Mouse (Mus musculus): Measurements from ENCODE around the gene Polr2l.

Polr2l gene

GRCm38 (mm10) chr7:141484186-141485120 is 9.5 kb upstream of the Polr2l start:
- DNase-seq (ENCODE audit: low read depth), result no peak

GRCm38 (mm10) chr7:141483114-141483653 is 8.3 kb upstream of the Polr2l start:
- no peak for DNase-seq (ENCODE audit: low read depth)

DNA sequence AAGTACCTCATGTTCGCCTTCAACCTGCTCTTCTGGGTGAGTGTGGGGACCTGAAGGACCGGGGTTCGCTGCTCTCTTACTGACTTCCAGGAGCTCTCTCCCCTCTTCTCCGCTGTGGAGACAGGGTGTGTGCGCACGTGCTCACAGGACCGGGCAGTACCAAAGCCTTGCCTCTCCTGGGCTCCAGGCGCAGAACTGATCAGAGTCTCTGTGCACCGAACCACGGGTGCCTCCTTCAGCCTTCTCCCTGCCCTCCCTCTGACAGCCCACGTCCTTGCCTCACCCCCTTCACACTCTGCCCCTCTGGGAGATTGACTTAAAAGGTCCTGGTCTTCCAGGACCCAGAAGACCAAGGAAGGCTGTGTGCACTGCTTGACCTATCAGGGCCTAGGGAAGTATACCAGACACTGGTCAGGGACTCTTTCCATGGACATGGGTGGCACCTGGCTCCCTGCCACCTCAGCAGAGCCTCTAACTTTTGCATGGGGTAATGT is 7.6 kb upstream of the Polr2l start:
- DNase-seq (ENCODE audit: low read depth), result no peak

- no peak for DNase-seq (ENCODE audit: low read depth)
These were observed 6.8 kb upstream of the Polr2l start for GRCm38 (mm10) chr7:141481498-141482401.

GRCm38 (mm10) chr7:141480842-141481497 is 6.0 kb upstream of the Polr2l start:
- peak; percentile 77 for DNase-seq (ENCODE audit: low read depth)

GRCm38 (mm10) chr7:141478270-141478748 is 3.4 kb upstream of the Polr2l start:
- DNase-seq (ENCODE audit: low read depth), result no peak

GRCm38 (mm10) chr7:141477578-141478269 is 2.8 kb upstream of the Polr2l start:
- peak; percentile 52 for DNase-seq (ENCODE audit: low read depth)

GRCm38 (mm10) chr7:141476981-141477370 is 2.0 kb upstream of the Polr2l start:
- peak; percentile 76 for DNase-seq (ENCODE audit: low read depth)

DNA sequence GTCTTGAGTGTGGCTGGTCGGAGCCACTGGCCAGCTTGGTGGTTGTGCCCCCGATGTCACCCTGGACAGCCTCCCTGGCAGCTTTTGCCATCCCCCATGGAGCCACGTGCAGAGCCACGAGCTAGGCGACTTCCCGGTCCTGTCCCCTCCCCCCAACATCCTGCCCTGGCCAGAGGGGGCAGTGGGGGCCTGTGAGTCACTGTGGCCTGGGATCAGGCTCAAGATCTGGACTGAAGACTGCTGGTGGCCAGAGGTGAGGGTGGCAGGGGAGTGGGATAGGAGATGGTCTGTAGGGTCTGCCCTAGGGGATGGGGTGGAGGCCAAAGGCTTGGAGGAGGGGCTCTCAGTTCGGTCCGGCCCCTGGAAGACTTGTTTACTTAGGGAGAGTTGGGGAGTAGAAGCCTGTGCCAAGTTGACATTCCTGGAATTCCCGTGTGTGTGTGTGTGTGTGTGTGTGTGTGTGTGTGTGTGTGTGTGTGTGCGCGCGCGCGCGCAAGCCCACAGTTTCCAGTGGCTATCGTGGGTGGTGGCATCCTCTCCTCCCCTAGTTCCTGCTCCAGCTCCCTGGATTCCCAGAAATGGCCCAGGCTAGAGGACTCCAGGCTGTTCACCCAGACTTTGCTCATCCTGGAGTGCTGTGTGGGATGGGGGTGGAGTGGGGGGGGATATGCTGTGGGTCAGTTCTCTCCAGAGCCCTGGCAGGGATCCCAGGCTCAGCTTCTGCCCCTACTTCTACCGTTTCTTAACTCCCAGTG is 1.5 kb upstream of the Polr2l start:
- peak; percentile 91 for DNase-seq (ENCODE audit: low read depth)

GRCm38 (mm10) chr7:141475805-141476158 is 850 bp upstream of the Polr2l start:
- DNase-seq (ENCODE audit: low read depth), result peak; percentile 33

DNA sequence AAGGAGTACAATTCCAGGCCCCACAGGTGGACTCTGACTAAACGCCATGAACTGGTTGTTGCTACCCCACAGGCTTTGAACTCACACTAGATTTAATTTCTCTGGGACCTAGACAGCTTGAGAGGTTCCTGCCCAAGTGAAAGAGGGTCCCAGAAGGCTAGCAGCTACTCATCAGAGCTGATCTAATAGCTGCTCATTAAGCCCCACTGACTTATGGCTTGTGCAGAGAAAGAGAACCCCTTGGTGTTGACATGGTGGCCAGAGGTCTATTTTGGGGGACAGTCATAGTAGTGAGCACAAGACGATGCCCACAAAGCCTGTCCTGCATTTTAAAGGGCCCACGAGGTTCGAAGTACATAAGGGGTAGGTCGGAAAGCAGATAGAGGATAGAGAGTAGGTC is 772 bp downstream of the Polr2l start:
- no peak for DNase-seq (ENCODE audit: low read depth)

DNA sequence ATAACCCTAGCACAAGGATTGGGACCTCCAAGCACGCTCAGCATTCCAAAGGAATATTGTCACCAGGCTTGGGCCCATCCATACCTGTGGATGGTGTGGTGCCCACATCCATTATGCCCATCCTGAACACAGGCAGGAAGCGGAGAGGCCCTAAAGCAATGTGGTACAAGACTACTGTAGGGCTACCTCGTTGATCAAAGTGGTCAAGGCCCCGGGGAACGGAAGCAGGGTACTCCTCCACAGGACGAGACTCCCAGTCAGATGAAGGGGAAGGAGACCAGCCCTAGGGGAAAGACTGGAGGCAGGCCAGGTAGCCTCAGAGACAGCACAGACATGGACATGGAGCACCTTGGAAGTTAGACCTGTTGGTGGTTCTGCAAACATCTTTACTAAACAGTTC is 2.2 kb downstream of the Polr2l start:
- no peak for DNase-seq (ENCODE audit: low read depth)

DNA sequence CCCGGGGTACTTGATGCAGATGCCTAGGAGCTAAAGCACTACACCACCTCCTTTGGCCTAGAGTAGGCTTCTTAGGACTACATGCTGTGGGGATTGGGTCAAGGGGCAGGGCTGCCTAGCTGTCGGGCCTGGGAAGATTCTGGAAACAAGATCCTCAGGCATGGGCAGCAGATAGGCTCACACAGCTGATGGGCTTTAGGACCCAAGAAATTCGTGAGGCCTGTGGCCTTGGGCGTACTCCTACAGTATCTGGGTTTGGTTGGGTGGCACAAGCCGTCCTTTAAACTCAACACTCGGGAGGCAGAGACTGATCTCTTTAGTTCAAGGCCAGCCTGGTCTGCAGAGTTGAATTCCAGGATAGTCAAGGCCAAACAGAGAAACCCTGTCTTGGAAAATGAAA is 2.7 kb downstream of the Polr2l start:
- no peak for DNase-seq (ENCODE audit: low read depth)

DNA sequence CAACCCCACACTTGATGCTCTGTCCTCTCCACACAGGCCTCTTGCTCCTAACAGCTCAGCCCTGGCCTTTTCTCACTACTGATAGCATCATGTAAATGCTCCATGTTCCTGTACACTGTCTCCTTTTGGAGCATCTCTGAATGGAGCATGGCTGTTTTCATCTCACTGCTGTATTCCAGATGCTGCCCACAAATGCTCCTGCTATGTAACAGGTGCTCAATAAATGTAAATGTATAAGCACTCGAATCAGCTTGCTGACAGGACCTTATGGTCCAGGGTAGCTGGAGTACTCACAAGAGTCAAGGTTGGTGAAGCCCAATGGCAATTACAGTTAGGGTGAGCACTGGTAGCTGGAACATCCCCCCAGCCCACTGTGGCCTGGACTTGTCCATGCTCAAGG is 3.7 kb downstream of the Polr2l start:
- DNase-seq (ENCODE audit: low read depth), result no peak

- no peak for DNase-seq (ENCODE audit: low read depth)
These were observed 4.3 kb downstream of the Polr2l start for GRCm38 (mm10) chr7:141470637-141470944.

DNA sequence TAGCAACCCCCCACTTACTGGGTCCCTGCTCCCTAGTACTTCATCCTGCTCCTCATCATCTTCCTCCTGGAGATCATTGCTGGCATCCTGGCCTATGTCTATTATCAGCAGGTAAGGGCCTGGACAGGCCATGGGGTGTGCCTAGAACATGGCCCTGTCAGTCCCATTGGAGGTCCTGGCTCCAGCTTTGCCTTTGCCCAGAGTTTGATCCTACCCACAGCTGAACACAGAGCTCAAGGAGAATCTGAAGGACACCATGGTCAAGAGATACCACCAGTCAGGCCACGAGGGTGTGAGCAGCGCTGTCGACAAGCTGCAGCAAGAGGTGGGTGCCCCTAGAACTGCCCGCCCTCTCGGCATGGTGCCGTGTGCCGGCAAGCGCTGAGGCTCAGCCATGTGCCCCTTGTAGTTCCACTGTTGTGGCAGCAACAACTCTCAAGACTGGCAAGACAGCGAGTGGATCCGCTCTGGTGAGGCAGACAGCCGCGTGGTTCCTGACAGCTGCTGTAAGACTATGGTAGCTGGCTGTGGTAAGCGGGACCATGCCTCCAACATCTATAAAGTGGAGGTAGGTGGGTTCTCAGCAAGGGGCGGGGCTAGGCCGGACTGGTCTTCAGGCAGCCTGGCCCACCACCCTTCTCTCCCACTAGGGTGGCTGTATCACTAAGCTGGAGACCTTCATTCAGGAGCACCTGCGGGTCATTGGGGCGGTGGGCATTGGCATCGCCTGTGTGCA is 4.9 kb downstream of the Polr2l start:
- DNase-seq (ENCODE audit: low read depth), result no peak

DNA sequence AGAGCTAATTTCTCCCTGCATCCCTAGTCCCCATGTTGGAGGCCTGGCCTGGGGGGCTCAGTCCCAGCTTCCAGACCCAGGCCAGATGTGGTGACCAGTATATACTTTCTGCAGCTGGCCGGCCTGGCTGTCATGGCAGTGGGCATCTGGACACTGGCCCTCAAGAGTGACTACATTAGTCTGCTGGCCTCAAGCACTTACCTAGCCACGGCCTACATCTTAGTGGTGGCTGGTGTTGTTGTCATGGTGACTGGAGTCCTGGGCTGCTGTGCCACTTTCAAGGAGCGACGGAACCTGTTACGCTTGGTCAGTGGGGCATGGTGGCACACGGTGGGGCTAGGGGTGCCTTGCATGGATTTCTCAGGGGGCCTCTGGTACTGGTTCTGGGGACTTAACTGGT is 5.6 kb downstream of the Polr2l start:
- DNase-seq (ENCODE audit: low read depth), result no peak

- DNase-seq (ENCODE audit: low read depth), result peak; percentile 85
These were observed 6.3 kb downstream of the Polr2l start for GRCm38 (mm10) chr7:141468522-141469211.

GRCm38 (mm10) chr7:141468164-141468521 is 6.8 kb downstream of the Polr2l start:
- peak; percentile 64 for DNase-seq (ENCODE audit: low read depth)
